Mouse (Mus musculus) B cell, adult (primary cell): ENCODE results near the gene Capn12. TPM values are rescaled to one million over a fixed set of nuclear protein-coding genes. Genes with fewer than 3 reads are reported as not detected.

ENCODE experiments used
- total RNA-seq: library from RNA; stranded (reverse); gene quantifications from 4 replicates; pipeline ENCODE4 v1.2.4, GENCODE M21; 2023; ENCODE audit not compliant: inconsistent age

The Capn12 gene
- 0.15 TPM in 1 of 4 replicates, not detected in the others for total RNA-seq

DNA sequence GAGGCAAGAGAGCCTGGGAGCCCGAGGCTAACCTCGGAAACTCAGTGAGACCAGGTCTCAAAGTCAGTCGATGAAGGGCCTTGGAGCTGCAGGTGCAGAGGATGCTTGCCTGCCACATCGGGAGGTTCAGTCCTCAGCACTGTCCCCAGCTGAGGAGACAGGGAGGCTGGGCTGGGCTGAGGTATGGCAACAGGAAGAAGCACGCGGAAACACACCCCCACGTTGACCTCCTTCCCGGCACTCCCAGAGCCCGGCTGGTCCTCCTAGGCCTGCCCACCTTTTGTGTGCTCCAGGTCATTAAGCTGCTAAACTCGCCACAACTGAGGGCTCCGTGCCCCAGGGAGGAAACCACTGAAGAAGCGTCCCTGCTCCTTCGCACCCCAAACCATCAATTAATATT lies at the start of gene Capn12:
Gene Capn12, plus strand, starts transcription at position 224 of the 400 bp plus-strand sequence.

DNA sequence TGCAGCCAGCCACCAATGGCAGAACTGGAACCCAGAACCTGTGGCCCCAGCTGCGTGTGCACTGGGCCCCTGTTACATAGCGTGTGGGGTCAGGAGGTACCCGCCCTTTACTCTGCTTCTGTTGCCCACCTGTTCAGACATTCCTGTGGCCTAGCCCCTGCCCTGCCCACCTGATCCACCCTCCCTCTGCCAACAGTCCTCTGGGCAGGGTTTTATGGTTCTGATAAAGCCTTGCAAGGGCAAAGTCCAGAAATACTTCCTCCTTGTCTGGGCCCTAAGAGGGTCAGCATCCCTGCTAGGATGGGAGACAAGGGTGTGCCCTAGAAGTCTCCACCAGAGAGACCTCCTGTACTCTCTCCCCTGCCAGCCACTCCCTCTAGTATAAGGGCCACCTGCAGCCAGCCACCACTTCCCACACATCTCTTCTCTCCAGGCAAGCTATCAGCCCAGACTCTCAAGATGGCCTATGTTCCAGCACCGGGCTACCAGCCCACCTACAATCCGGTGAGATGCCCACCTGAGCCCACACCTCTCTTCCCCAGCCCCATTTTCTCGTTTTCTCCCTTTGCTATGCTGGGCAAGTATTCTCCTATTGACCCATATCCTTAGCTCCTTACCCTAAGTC lies 47.4 kb upstream of the Capn12 start, which contains the start of gene Lgals4:
Gene Lgals4, plus strand, starts transcription at position 132 of the 625 bp plus-strand sequence.

DNA sequence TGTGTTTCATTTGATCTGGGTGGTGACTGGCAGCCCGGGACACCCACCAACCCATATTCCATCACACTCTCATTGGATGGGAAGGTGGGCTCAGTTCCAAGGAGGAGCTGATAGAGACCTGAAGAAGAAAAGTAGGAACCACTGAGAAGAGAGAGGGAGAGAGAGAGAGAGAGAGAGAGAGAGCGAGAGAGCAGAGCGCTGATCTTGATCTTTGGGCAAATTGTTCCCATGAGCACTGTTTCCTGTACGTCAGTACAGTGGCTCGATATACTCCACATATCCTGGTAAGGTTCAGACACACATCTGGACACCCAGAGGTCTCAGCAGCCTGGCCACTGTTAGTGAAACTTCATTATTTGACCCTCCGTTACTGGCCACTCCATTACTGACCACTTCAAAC lies 17.7 kb upstream of the Capn12 start, which contains the start of gene Lgals7:
Gene Lgals7, plus strand, starts transcription at position 314 of the 400 bp plus-strand sequence.

Other genes with a start within 250 kb of the Capn12 start
- 0.35 to 0.84 TPM in 2 of 4 replicates, not detected in the others for gene Fbxo27, start 188.6 kb upstream of the Capn12 start, total RNA-seq
- gene Fbxo17, start 164.6 kb upstream of the Capn12 start, total RNA-seq: 0.67 to 2.4 TPM (median 1.3 TPM) in 4 replicates
- gene Mrps12, start 139.6 kb upstream of the Capn12 start, total RNA-seq: 21.2 to 31.8 TPM (median 24.8 TPM) in 4 replicates
- 15.6 to 20.5 TPM (median 18.9 TPM) in 4 replicates for gene Sars2, start 139.4 kb upstream of the Capn12 start, total RNA-seq
- gene Ccer2, start 125.2 kb upstream of the Capn12 start, total RNA-seq: not detected in 4 replicates
- gene Sirt2, start 114.7 kb upstream of the Capn12 start, total RNA-seq: 82.0 to 92.0 TPM (median 86.4 TPM) in 4 replicates
- gene Nfkbib, start 113.9 kb upstream of the Capn12 start, total RNA-seq: 75.7 to 91.7 TPM (median 83.5 TPM) in 4 replicates
- 6.2 to 13.3 TPM (median 9.2 TPM) in 4 replicates for gene Rinl, start 92.5 kb upstream of the Capn12 start, total RNA-seq
- 570 to 678 TPM (median 611 TPM) in 4 replicates for gene Hnrnpl, start 72.9 kb upstream of the Capn12 start, total RNA-seq
- 52.7 to 55.3 TPM (median 53.9 TPM) in 4 replicates for gene Ech1, start 56.2 kb upstream of the Capn12 start, total RNA-seq
- 9.5 to 18.0 TPM (median 13.3 TPM) in 4 replicates for gene Lgals4, start 47.6 kb upstream of the Capn12 start, total RNA-seq
- not detected in 4 replicates for gene Lgals7, start 17.6 kb upstream of the Capn12 start, total RNA-seq
- gene Actn4, start 80.9 kb downstream of the Capn12 start, total RNA-seq: 120 to 137 TPM (median 132 TPM) in 4 replicates
- 261 to 296 TPM (median 278 TPM) in 4 replicates for gene Eif3k, start 100.4 kb downstream of the Capn12 start, total RNA-seq
- gene Map4k1, start 100.6 kb downstream of the Capn12 start, total RNA-seq: 348 to 381 TPM (median 367 TPM) in 4 replicates
- gene Ryr1, start 243.8 kb downstream of the Capn12 start, total RNA-seq: 0.39 to 0.64 TPM (median 0.42 TPM) in 4 replicates